Mouse (Mus musculus): Measurements from ENCODE around the gene Pstk. TPM values are rescaled to one million over a fixed set of nuclear protein-coding genes. Genes with fewer than 3 reads are reported as not detected.

Gene Pstk
- polyA plus RNA-seq (2012; rRNA removed) = 44.3 and 50.4 TPM in 2 replicates

GRCm38 (mm10) chr7:131370648-131371469 lies at the start of gene Pstk:
TSS of gene Pstk (plus strand) at chr7:131371141.

GRCm38 (mm10) chr7:131322192-131322591 lies 48.7 kb upstream of the Pstk start, which contains the start of gene Cuzd1:
TSS of gene Cuzd1 (minus strand) at chr7:131322292.

GRCm38 (mm10) chr7:131329416-131329815 lies 41.5 kb upstream of the Pstk start, which contains the start of gene Fam24b:
TSS of gene Fam24b (minus strand) at chr7:131329516.

GRCm38 (mm10) chr7:131333564-131333963 lies 37.4 kb upstream of the Pstk start, which contains the start of gene Fam24a:
TSS of gene Fam24a (plus strand) at chr7:131333864.

GRCm38 (mm10) chr7:131362615-131363300 lies 8.2 kb upstream of the Pstk start, which contains the start of gene 2310057M21Rik:
TSS of gene 2310057M21Rik (minus strand) at chr7:131362759.

GRCm38 (mm10) chr7:131410416-131411058 lies 39.6 kb downstream of the Pstk start, which contains the start of the genes Ikzf5 and Acadsb:
TSS of gene Ikzf5 (minus strand) at chr7:131410521.
TSS of gene Acadsb (plus strand) at chr7:131410601.

Other genes with a start within 250 kb of the Pstk start
- gene 4933402N03Rik, start 224.8 kb upstream of the Pstk start, polyA plus RNA-seq (2012; rRNA removed) = not detected in 2 replicates
- gene 5430419D17Rik, start 196.7 kb upstream of the Pstk start, polyA plus RNA-seq (2012; rRNA removed) = under 0.01 TPM in 1 of 2 replicates, not detected in the other
- 0.04 TPM in 1 of 2 replicates, not detected in the other for gene Cuzd1, start 48.8 kb upstream of the Pstk start, polyA plus RNA-seq (2012; rRNA removed)
- 0.17 TPM in 1 of 2 replicates, not detected in the other for gene Fam24b, start 41.6 kb upstream of the Pstk start, polyA plus RNA-seq (2012; rRNA removed)
- not detected in 2 replicates for gene Fam24a, start 37.3 kb upstream of the Pstk start, polyA plus RNA-seq (2012; rRNA removed)
- 11.9 and 14.6 TPM in 2 replicates for gene 2310057M21Rik, start 8.4 kb upstream of the Pstk start, polyA plus RNA-seq (2012; rRNA removed)
- gene Ikzf5, start 39.4 kb downstream of the Pstk start, polyA plus RNA-seq (2012; rRNA removed) = 16.4 and 17.2 TPM in 2 replicates
- 29.4 and 30.5 TPM in 2 replicates for gene Acadsb, start 39.5 kb downstream of the Pstk start, polyA plus RNA-seq (2012; rRNA removed)
- 2.4 and 2.7 TPM in 2 replicates for gene Hmx3, start 171.7 kb downstream of the Pstk start, polyA plus RNA-seq (2012; rRNA removed)
- 1.8 and 2.1 TPM in 2 replicates for gene Hmx2, start 177.6 kb downstream of the Pstk start, polyA plus RNA-seq (2012; rRNA removed)
- gene Bub3, start 189.1 kb downstream of the Pstk start, polyA plus RNA-seq (2012; rRNA removed) = 159 and 166 TPM in 2 replicates

Measured in central nervous system, embryonic 14 days (tissue).